Mouse (Mus musculus) heart, adult 2 months (tissue): ENCODE data around the gene Ctf2.

Source experiments
- CTCF ChIP-seq: fragments of 200-600 bp; IDR thresholded peaks from 2 replicates; pipeline ENCODE4 v1.8.1; 2022; ENCODE audit warnings: antibody characterized with exemption, mild to moderate bottlenecking, moderate library complexity
- POLR2A ChIP-seq: fragments of 200-500 bp; IDR thresholded peaks from 2 replicates; pipeline ENCODE4 v1.6.1; 2011; ENCODE audit warnings: mild to moderate bottlenecking, low read depth, low read length, control low read depth; ENCODE audit not compliant: insufficient read depth

DNA sequence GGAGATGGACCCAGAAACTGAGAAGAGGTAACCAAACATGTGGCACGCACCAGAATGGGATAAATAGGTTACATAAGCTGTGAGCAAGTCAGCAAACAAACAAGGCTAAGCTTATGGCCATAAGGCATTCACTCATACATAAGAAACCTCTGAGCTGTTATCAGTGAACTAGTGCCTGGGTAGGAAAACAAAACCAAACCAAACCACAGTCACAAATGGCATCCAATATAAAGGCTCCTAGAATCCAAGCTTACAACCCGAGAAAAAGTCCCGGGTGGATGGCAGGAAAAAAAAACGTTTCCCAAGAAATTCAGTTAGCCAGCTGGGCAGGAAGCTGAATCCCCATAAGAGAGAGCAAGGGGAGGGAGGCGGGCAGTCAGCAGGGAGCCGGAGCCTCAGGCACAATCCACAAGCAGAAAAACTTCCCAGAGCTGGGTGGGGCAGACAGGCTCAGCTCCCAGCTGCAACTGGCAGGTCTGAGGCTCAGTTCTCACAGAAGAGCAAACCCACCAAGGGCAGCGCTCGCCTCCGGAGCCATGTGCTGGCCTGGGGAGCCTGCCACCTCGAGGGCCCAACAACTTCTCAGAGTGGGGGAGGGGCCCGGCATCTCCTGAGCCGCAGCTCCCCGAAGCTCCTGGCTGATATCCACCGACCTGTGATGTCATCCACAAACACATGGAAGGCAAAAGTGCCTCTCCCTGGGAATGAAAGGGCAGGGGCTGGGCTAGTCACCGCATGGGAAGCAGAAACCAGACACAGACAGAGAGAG lies 40.6 kb downstream of the Ctf2 start:
- TF ChIP-seq CTCF (no peak), POLR2A (peak; percentile 48; the same call in 1 of the 2 replicates)
